Mouse (Mus musculus) spleen, adult 2 months (tissue): ENCODE results near the gene Pfdn6. TPM values are rescaled to one million over a fixed set of nuclear protein-coding genes. Genes with fewer than 3 reads are reported as not detected.
"Not testable (repeated sequence)": the region's sequence is repeated elsewhere in the genome, so short reads cannot be mapped to it uniquely, and the experiment has no call there.

ENCODE experiments used
- DNase-seq, 2 experiments: peaks; one replicate each; pipeline versions ENCODE4 v3.0.0 to v3.0.0-alpha.2; 2012 to 2021; ENCODE audit warnings: low spot score in 2 of 2, low read depth in 1 of 2
- H3K27ac ChIP-seq: fragments of 200-500 bp; 2 replicates; pipeline ENCODE4 v1.5.1; 2012; ENCODE audit warnings: low read length, inconsistent platforms; ENCODE audit not compliant: insufficient read depth
- H3K27me3 ChIP-seq: fragments of 200-500 bp; 2 replicates; pipeline ENCODE4 v1.6.1; 2012; ENCODE audit warnings: mild to moderate bottlenecking, moderate library complexity, low read length, inconsistent platforms; ENCODE audit not compliant: control insufficient read depth, insufficient read depth
- H3K36me3 ChIP-seq: fragments of 200-500 bp; 2 replicates; pipeline ENCODE4 v1.6.1; 2012; ENCODE audit warnings: mild to moderate bottlenecking, low read length, inconsistent platforms; ENCODE audit not compliant: control insufficient read depth, insufficient read depth
- H3K4me1 ChIP-seq: fragments of 200-500 bp; 2 replicates; pipeline ENCODE4 v1.6.1; 2011; ENCODE audit warnings: inconsistent platforms; ENCODE audit not compliant: control insufficient read depth, insufficient read depth, insufficient read length
- H3K4me3 ChIP-seq: fragments of 200-500 bp; 2 replicates; pipeline ENCODE4 v1.5.1; 2011; ENCODE audit warnings: mild to moderate bottlenecking, inconsistent platforms; ENCODE audit not compliant: insufficient read depth, insufficient read length; ENCODE audit errors: extremely low read depth
- CTCF ChIP-seq: fragments of 200-500 bp; IDR thresholded peaks from 2 replicates; pipeline ENCODE4 v1.5.1; 2011; ENCODE audit warnings: mild to moderate bottlenecking, inconsistent platforms; ENCODE audit not compliant: insufficient read depth, insufficient read length, insufficient replicate concordance; ENCODE audit errors: extremely low read depth
- POLR2A ChIP-seq: fragments of 200-500 bp; IDR thresholded peaks from 2 replicates; pipeline ENCODE4 v1.6.1; 2011; ENCODE audit warnings: low read depth, low read length, inconsistent platforms
- WGBS: fragments of 180-500 bp; shearing (Covaris S2); methylation state at CpG from one replicate; pipeline ENCODE4 v1.1.7; 2018; 5-methylcytosine and 5-hydroxymethylcytosine counted together
- polyA plus RNA-seq: library from polyadenylated mRNA; depleted of rRNA; stranded (reverse); fragments of >200 nt; gene quantifications from 2 replicates; pipeline ENCODE4 v1.2.3, GENCODE M21; 2012

Gene Pfdn6
- polyA plus RNA-seq, 1 experiment, result 13.8 TPM

DNA sequence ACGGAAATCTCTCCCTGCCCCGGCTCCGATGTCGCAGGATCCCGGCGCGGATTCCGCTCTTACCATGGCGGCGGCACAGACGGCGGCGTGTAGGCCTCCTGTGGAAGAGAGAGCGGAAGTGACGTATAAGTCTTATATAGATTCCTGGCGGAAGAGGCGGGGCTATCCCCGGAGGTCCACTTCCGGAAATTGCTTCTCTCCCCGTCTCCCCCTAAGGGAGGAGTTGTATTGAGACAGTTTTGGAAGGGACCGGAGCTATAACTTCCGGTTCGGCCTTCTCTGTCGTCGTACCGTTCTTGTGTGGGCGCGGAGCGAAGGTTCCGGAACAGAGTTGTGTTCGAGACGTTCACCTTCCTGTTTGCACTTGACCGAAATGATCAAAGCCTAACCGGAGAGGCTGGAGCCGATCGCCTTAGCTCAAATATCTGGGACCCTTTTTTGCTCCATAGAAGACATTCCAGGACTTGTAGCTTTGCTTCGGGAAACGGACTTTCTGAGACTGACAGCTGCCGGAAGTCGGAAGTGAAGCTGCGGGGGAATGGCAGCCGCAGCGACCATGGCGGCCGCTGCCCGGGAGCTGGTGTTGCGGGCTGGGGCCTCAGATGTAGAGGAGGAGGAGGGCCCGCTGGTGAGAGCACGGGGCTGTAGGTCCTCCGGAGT, 15.5 kb upstream of the Pfdn6 start, which contains the start of the genes Vps52 and Rps18:
Gene Vps52 (plus strand): TSS at position 258 of the 660 bp plus-strand sequence.
Gene Rps18 (minus strand): TSS at position 447 of the 660 bp plus-strand sequence.
- DNase-seq, result peak; percentile 90 to 99
- Histone ChIP-seq H3K27me3 (no peaks in the 10 kb centered on the region), H3K36me3 (peaks cover 25% of the 10 kb centered on the region), H3K4me1 (peaks cover 8% of the 10 kb centered on the region; the same call in 1 of the 2 replicates), H3K4me3 (peak within 1 kb of the TSS; percentile 90), H3K27ac (peak within 1 kb of the TSS; percentile 95)
- TF ChIP-seq POLR2A (peak; percentile 94), CTCF (no peak)
- under 1% methylated on average over 50 of the region's 50 CpGs for WGBS

DNA sequence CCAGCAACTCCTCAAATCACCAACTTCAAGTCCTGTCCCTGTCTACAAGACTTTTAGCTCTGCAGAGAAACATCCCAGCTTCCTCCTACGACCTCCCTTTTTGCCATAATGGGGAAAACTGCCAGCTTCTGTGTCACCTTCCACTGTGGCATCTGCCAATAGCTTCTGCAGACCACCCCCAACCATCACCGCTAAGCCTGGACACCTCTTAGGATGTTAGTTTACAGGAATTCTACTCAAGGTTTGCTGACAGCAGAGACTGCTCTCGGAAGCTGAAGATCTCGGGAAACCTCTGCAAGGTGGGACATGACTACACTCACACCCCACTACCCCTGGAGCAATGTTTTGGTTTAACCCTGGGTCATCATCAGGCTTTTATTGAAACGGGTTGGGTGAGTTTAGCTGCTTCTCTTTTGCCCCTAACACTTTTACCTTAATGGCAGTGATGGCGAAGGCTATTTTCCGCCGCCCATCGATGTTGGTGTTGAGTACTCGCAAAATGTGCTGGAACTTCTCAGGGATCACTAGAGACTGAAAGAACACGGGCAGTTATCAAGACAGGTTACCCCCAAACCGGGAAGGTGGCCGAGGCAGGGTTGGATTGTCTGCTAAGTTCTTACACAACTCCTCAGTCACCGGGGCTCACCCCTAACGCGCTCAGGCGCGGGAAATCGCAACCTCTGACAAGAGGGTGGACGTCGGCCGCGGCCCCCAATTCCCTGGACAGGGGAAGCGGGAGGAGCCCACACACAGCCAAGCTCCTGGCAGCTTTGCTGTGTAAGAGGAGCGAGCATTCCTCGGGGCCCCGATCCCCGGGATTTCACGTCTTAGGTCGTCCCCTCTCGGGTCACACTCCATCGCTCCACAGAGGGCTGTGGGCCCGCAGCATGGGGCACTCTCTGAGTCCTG, 14.8 kb upstream of the Pfdn6 start:
- H3K4me1 ChIP-seq, result peaks cover 11% of the 10 kb centered on the region; the same call in 1 of the 2 replicates

GRCm38 (mm10) chr17:33953961-33954565, 13.9 kb upstream of the Pfdn6 start:
- Histone ChIP-seq H3K27ac (no peak overlapping the region), H3K36me3 (peaks cover 14% of the 10 kb centered on the region), H3K4me3 (peak overlapping the region; percentile 85; the same call in 1 of the 2 replicates), H3K27me3 (no peaks in the 10 kb centered on the region), H3K4me1 (peaks cover 14% of the 10 kb centered on the region; the same call in 1 of the 2 replicates)
- DNase-seq, result no peak
- 41% methylated on average over 5 of the region's 5 CpGs for WGBS
- TF ChIP-seq POLR2A (no peak), CTCF (no peak)

More for the DNA sequence above, 14.8 kb upstream of the Pfdn6 start:
- WGBS, result 2% methylated on average over 33 of the region's 33 CpGs
- peak overlapping the region; percentile 81 for H3K27ac ChIP-seq
- peak overlapping the region; percentile 85 for H3K4me3 ChIP-seq
- DNase-seq, result no peak
- TF ChIP-seq CTCF (no peak), POLR2A (no peak)
- no peaks in the 10 kb centered on the region for H3K27me3 ChIP-seq
- peaks cover 21% of the 10 kb centered on the region for H3K36me3 ChIP-seq

- H3K27me3 ChIP-seq, result no peaks in the 10 kb centered on the region
- WGBS, result 74% methylated on average over 3 of the region's 3 CpGs
- H3K36me3 ChIP-seq, result peaks cover 15% of the 10 kb centered on the region
- TF ChIP-seq POLR2A (no peak), CTCF (no peak)
- H3K4me3 ChIP-seq, result no peak overlapping the region
- H3K27ac ChIP-seq, result no peak overlapping the region
- no peak for DNase-seq
- peaks cover 18% of the 10 kb centered on the region for H3K4me1 ChIP-seq
Measured at GRCm38 (mm10) chr17:33953310-33953709, 13.2 kb upstream of the Pfdn6 start.

DNA sequence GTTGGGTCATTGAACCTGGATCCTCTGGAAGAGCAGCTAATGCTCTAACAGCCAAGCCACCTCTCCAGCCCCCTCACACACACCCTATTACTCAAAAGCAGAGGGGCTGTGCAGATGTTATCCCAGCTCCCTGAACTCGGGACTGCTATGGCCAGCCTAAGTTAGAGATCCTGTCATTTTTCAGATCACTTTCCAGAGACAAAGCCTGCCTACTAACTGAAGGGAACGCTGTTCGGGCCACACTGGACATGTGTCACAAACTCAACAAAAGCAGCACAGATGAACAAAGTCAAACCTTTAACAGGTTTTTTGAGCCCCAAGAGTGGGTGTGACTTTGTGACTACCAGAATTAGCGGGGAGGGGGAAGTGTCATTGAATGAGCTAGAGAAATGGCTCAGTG, 12.7 kb upstream of the Pfdn6 start:
- no peak for DNase-seq
- 86% methylated on average over 4 of the region's 4 CpGs for WGBS
- TF ChIP-seq CTCF (no peak), POLR2A (no peak)
- Histone ChIP-seq H3K4me3 (no peak overlapping the region), H3K27me3 (no peaks in the 10 kb centered on the region), H3K27ac (no peak overlapping the region), H3K36me3 (peaks cover 18% of the 10 kb centered on the region), H3K4me1 (peaks cover 21% of the 10 kb centered on the region)

DNA sequence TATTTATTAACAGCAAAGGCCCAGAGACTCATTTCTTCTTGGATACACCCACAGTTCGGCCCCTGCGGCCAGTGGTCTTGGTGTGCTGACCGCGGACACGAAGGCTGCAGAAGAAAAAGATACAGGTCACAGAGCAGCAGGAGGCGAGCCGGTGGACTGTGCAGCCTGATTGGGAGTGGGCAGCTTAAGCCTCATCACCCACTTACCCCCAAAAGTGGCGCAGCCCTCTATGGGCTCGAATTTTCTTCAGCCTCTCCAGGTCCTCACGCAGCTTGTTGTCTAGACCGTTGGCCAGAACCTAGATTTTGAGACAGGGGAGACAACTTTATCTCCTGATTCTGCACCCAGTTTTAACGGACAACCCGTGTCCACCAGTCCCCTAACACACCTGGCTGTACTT, 11.9 kb upstream of the Pfdn6 start:
- H3K27me3 ChIP-seq, H3K4me3 ChIP-seq, H3K27ac ChIP-seq, DNase-seq: not testable (repeated sequence)
- H3K4me1 ChIP-seq, result peaks cover 21% of the 10 kb centered on the region
- 82% methylated on average over 13 of the region's 13 CpGs for WGBS
- H3K36me3 ChIP-seq, result peaks cover 18% of the 10 kb centered on the region
